Mouse (Mus musculus) left cerebral cortex, postnatal 36 days (tissue): Measurements from ENCODE around the gene Scand1. TPM values are rescaled to one million over a fixed set of nuclear protein-coding genes. Genes with fewer than 3 reads are reported as not detected.
A peak's percentile ranks its signal among the peaks of the same experiment; 100 is the strongest.

ENCODE experiments used
- DNase-seq, 2 experiments: peaks; one replicate each; pipeline ENCODE4 v3.0.0; 2021 to 2022; ENCODE audit warnings: low spot score in 2 of 2, mixed read lengths in 1 of 2
- intact Hi-C: fragments of 180-260 bp; cut with DNase I; formaldehyde crosslinking; loops from one replicate; pipeline ENCODE4 v1.15.1; 2025
- total RNA-seq, 2 experiments: library from RNA; stranded (reverse); gene quantifications; 2 replicates each; pipeline ENCODE4 v1.2.3; 2021

Gene Scand1
- 100 to 1,000 TPM in 1 of 2 experiments, 10 to 100 TPM in 1; 86.2 to 105 TPM for total RNA-seq

DNA sequence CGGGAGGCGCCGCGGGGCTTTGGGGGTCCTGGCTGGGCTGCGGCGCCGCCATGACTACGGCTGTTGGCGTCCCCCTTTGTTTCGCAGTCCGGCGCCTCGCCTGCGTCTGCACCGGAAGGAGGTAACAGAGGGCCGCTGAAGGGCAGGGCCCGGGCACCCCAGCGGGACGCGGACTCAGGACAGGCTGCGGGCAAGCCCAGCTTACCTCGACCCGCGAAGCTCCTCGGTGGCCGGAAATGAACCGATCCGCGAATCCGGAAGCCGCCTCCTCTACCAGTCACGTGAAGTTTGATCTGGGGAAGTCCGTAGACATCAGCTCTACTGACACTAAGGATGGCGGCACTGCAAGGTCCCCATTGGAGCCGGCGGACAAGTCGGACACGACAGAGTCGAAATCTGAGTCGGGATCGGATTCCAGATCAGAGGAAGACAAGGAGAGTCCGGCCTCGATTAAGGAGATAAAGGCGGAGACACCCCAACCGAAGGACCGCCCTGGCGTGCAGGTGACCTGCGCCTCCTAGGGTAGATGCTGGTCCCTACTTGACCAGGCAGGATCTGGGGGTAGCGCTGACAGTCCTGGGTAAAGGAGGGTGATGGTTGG lies at the start of gene Scand1, which contains the start of gene Cnbd2:
TSS of gene Scand1 (minus strand) at position 408 of the 601 bp plus-strand sequence.
TSS of gene Cnbd2 (plus strand) at position 3 of the 601 bp plus-strand sequence.
- DNase-seq = peak; percentile 88 to 89
- intact Hi-C loops = no loop called here

DNA sequence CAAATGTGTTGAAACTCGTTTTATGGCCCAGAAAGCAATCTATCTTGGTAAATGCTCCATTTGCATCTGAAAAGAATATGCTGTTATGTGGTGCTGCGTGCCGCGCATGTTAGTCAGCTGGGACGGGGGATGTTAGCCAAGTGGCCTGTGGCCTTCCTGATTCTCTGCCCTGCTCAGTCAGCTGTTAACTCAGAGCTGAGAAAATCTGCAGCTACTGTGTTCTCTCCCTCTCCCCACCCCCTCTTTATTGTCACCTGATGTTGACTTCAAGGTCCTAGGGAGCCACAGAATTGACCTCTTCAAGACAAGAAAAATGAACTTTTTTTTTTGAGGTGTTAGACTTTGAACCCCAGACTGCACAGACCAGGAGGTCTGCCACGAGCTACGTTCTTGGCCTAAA lies 43.5 kb upstream of the Scand1 start:
- no peak for DNase-seq
- intact Hi-C loops = no loop called here

DNA sequence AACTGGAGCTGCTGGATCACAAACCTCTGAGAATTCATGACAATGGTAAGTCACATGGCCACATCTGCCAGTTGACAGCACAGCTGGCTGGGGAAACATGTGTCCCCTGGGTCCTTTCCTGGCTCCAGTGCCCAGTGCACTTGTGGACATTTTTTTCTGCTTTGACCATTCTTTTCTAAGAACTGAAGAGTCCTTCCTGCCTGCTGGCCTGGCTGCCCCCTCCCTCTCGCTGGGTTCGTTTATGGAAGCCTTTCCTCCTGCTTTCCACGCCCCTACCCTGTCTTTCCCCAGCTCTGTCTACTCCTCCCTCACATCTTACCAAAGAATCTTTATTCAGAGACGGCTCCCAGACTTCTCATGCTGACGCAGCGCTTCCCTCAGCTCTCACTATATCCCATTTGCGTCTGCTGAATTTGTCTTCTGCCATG lies 40.8 kb upstream of the Scand1 start:
- intact Hi-C loops = no loop called here
- no peak for DNase-seq

DNA sequence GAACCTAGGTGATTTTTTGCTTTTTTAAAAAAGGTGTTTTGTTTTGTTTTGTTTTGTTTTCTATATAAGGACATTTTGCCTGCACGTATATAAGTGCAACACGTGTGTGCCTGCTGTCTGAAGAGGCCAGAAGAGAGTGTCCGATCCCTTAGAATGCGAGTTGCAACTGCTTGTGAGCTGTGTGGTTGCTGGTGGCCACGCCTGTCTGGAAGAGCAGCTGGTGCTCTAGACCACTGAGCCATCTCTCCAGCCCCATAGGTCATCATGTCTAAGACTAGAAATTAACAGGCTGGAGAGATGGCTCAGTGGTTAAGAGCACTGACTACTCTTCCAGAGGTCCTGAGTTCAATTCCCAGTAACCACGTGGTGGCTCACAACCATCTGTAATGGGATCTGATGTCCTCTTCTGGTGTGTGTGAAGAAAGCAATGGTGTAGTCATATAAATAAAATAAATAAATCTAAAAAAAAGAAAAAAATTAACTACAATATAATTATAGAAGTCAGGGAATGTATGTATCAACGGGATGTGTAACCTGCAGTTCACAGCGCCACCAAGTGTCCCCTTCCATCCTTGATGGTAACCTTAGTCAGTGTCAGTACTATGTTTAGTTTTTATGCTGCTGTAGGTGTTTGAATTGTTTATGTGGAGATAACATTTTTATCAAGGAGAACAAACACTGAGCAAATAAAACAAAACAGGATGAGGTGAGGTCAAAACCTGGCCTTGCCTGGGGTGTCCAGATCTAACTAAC lies 40.1 kb upstream of the Scand1 start:
- DNase-seq = no peak
- intact Hi-C loops = no loop called here

DNA sequence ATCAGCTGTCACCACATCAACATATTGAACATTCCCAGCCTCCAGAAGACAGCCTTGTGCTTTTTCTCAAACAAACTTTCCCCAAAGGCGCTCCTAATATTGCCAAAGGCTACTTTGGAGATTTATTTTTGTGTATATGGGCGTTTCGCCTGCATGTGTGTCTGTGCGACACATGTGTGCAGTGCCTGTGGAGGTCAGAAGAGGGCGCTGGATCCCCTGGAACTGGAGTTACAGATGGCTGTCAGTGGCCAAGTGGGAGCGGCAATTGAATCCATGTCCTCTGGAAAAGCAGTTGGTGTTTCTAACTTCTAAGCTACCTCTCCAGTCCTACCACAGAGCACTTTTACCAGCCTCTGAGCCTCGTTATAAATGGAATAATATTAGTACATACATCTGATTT lies 38.7 kb upstream of the Scand1 start:
- DNase-seq = no peak
- intact Hi-C loops = no loop called here

DNA sequence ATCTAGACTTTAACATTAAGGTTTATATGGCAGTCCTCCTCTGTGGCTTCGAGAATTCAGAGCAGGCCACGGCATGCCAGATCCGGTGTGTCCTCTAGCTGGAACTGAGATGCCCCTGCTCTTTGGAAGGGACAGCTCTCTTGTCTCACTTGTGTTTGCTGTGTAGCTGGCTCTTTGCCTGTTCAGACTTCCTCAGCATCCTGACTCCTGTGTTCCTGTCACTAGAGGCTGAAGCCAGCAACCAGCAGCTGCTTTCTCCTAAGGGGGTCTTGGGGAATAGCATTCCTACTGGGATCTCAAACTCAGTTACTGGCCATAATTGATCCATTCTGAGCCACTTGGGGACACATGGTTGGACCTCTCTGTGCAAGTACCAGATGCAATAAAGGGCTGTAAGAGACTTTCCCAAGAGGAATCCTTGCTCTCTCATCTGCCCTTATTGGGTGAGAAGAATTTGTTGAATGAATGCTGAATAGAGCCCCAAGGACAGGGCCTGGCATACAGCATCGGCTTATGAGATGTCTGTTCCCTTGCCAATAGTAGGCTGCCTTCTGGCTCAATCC lies 36.9 kb upstream of the Scand1 start:
- intact Hi-C loops = no loop called here
- no peak for DNase-seq

DNA sequence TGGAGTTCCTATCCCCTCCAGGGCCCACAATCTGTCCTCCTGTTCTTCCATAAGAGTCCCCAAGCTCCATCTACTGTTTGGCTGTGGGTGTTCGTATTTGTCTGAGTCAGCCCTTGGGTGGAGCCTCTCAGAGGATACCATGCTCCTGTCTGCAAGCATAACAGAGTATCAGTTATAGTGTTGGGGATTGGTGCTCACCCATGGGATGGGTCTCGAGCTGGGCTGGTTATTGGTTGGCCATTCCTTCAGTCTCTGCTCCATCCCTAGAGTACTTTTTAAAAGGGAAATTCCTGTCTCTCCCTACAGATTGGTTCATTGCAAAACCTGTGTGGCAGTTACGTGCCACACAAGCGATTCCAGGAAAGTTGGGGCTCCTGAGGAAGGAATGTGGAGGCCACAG lies 36.3 kb upstream of the Scand1 start:
- no peak for DNase-seq
- intact Hi-C loops = no loop called here

DNA sequence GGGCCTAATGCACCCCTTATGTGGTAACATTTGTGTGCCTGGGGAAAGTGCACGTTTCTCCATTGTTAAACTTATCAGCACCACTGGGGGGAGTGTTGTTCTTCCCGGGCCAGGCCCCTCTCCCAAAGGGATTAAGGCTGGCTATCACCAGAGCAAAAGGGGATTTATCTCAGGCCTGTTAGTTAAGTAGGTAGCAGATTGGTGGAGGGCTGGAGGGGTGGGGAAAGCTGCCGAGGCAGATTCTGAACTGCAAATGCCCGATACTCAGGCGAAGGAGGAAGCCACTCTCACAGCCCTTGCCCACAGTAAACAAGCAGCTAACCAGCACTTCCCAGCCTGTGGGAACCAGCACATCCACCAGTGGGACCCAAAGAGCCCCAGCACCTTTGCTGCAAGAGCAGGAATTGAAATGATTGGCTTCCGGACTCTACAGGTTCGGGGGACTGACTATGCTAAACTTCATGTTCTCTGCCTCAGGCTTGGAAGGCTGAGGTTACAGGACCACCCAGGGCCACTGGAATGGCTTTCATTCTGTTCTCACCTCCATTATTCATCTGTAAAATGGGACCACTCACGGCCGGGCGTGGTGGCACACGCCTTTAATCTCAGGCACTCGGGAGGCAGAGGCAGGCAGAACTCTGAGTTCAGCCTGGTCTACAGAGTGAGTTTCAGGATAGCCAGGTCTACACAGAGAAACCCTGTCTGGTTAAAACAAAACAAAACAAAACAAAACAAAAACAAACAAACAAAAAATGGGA lies 32.5 kb upstream of the Scand1 start:
- intact Hi-C loops = no loop called here
- no peak for DNase-seq

DNA sequence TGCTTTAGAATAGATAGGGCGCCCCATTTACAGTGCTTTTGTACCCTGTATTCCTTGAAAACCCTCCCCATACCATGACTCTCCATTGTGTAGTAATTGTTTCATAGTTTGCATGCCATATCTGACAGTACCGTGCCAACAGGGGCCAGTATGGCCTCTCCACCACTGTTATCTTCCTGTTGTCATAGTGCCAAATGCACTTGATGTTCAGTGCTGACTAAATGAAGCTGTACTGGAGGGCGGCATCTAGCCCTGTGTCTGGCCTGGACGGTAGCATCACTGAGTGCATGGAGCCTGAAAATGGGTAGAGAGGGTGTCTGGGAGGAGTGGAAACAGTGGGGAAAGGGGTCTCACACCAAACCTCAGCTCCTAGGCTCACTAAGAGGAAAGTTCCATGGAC lies 27.6 kb upstream of the Scand1 start:
- intact Hi-C loops = no loop called here
- no peak for DNase-seq

DNA sequence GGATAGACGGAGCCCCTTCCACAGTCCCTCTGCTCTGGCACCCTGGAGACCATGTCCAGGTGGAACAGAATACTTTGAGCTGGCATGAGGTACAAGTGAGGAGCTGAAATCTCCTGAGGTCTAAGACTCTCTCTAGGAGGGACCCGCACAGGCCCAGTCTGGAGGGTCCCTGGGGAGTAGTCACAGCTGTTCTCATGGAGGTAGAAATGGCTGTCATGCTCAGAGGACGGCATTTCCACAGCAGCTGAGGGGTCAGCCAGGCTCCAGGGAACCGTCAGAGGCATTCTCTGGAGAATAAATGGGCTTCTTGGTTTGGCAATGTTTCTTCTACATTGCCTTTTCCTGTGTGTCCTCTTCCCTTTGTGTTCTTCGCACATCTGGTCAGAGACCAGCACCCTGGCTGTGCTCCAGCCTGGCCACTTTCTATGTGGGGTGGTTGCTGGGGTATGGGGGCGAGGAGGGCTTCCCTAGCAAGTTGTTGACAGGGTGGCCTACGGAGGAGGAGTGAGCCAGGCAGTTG lies 19.0 kb upstream of the Scand1 start:
- intact Hi-C loops = no loop called here
- no peak for DNase-seq

DNA sequence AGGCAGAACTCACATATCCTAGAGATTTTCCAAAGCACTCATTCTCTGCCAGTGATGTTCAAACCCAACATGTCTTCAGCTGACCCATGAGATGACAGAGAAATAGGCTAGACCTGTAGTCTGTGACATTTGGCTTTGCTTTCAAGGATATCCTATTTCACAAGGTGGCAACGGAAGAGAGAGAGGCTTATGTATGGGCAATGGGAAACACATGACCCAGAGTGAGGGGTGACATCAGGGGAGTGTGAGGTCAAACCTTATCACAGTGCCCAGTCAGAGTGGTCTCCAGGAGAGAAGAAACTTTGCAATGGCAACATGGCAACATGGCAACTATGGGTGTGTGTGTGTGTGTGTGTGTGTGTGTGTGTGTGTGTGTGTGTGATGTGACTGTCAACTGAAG lies 18.2 kb upstream of the Scand1 start:
- DNase-seq = no peak
- intact Hi-C loops = no loop called here

DNA sequence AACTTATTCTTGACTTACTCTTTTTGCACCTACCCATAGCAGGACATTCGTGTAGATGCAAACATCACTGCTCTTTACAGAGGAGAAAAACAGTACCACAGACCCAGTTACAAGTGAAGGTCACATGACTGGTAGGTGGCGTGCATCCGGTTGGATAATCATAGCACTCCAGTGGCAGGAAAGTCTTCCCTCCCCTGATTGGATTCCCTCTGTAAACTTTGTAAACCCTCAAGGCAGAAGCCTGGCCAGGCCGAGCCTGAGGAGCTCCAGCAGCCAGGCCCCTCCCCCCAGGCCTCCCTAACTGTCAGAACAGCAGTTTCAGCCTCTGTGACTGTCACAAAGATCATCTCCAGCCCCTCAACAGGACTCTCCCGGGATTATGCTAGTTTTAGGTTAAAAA lies 12.2 kb upstream of the Scand1 start:
- intact Hi-C loops = no loop called here
- DNase-seq = no peak

DNA sequence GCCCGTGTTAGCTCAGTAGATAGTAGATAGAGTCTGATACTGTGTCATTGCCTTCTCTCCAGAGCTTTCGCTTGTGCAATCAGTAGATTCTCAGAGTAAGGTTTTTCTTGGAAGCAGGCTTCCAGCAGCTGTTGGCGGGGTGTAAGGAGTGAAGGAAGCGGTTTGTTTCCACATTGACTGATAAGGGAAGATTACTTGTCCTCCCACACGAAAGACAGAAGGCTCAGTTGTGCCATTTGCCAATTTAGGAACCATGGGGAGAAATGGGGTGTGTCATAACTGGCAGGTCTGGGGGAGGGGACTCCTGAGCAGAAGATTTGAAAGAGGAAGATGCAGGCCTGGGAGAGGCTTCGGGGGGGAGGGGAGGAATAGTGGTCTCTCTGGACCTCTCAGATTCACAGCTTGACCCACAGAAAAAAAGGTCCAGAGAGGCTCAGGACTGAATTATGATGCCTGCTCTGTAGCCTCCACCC lies 11.6 kb upstream of the Scand1 start:
- DNase-seq = peak; percentile 25 to 28
- intact Hi-C loops = no loop called here

DNA sequence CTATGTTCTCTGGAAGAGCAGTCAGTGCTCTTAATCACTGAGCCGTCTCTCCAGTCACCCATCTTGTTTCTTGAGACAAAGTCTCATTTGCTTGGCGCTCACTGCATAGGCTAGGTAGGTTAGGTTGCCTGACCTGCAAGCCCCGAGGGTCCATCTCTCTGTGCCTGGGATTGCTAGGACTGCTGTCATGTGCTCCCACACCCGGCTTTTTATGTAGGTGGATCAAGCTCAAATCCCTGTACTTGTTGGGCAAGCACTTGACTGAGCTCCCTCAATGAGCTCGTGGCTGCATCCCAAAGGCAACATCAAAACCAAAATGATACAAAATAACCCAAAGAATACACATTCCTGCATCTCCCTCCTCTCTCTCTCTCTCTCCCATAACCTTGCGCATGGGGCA lies 9.0 kb upstream of the Scand1 start:
- DNase-seq = no peak
- intact Hi-C loops = no loop called here

DNA sequence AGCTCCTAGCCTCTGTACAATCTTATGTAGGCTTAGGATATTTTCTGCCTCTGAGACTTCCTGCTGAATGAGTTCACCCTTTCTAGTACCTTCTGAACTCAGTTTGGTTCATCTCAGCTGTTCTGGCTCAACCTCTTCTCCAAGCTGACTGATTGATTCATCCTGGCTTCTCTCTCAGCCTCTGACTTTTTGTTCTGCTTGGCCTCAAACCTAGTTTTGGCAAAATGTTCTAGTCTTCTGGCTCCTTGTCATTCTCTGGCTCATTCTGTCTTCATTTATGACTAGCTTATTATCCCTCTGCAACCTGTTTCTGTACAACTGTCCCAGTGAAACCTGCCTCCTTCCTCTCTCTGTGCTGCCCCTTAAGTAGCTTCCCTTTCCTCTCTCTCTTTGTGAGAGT lies 6.0 kb upstream of the Scand1 start:
- intact Hi-C loops = no loop called here
- no peak for DNase-seq

DNA sequence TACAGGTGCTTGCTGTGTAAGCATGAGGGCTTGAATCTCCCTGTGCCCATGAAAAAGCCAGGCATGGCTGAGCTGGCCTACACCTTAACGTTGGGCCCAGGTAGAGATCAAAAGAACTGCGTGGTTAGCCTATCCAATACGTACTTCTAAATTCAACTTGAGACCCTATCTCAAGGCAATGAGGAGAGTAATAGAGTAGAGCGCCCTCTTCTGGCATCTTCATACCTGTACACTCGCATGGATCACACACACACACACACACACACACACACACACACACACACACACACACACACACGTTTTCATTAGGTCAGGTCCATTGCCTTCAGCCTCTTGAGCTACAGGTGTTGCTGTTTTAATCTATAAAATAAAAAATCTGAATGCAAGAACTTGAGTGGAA lies 2.3 kb upstream of the Scand1 start:
- intact Hi-C loops = no loop called here
- no peak for DNase-seq

DNA sequence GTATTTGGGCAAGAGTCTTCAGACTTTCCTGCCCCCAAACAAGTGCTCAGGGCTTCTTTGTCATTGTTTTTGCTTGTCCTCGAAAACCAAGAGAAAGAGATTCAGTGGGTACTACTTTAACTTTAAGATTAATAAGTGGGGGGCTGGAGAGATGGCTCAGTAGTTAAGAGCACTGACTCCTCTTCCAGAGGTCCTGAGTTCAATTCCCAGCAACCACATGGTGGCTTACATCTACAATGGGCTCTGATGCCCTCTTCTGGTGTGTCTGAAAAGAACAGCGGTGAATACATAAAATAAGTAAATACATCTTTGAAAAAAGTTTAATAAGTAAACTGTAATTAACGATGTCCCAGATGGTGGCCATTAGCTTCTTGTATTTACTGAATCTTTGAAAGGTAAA lies 649 bp upstream of the Scand1 start:
- intact Hi-C loops = no loop called here
- DNase-seq = no peak

DNA sequence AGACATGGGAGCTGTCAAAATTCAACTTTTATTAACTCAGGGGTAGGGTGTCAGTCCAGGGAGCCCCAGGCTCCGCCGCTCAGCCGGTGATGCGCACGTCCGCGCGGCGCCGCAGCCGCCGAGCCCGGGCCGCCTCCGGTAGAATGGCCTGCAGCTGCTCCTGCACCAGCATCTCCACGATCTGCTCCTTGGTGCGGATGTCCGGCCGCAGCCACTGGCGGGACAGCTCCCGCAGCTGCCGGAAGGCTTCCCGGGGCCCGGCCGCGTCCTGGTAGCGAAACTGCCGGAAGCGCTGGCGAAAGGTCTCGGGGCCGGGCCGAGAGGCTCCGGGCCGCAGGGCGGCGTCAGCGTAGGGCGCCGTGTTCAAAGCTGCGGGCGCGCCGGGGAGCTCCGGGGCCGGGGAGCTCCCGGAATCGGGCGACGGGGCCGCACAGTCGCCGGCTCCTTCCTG lies 638 bp downstream of the Scand1 start:
- intact Hi-C loops = no loop called here
- DNase-seq = peak; percentile 70 to 76

DNA sequence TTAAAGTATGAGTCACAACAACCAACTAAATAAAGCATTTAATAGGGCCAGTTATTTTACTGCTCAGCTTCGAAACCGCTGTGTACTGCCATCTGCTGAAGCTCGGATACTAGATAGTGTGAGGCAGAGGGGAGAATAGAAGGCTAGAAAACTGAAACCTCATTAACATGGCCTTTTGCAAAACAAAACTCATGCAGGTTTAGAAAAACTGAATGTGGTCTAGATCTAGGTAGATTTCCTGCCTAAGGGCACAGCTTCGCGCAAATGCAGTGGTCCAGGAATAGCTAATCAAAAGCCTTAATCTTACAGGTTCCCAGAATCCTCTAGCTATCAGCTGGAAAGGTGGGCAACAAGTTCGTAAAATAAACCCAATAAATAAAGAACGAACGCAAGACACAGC lies 1.1 kb downstream of the Scand1 start:
- intact Hi-C loops = no loop called here
- no peak for DNase-seq

DNA sequence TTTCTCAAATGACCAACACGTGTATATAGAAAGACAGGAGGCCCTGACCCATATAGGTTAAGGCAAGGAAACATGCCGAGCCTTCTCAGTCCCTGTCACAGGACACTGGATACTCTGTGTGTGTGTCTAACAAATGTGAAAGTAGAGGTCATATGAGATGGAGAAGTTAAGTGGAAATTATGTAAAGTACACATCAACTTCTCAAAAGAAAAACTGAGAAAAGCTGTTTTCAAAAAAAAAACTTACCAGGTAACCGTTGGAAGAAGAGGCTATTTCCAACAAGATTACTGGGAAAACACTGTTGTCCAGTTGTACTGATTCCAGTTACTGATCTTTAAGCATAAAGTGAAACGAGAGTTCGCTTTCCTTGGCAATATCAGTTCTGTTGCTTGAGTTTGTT lies 1.6 kb downstream of the Scand1 start:
- intact Hi-C loops = no loop called here
- DNase-seq = no peak
